Mouse (Mus musculus) hindbrain, embryonic 13.5 days (tissue): Measurements from ENCODE around the gene Arvcf. TPM values are rescaled to one million over a fixed set of nuclear protein-coding genes. Genes with fewer than 3 reads are reported as not detected.

Source experiments
- ATAC-seq: fragments of 200-750 bp; cut with Nextera tagmentation; 2 replicates; pipeline ENCODE4 v1.8.0; 2017; ENCODE audit warnings: moderate TSS enrichment; ENCODE audit not compliant: low FRiP score
- H3K27ac ChIP-seq: fragments of 300-500 bp; sonication (generic); 2 replicates; pipeline ENCODE4 v1.5.1; 2015; ENCODE audit warnings: inconsistent platforms, mild to moderate bottlenecking, moderate library complexity
- H3K27me3 ChIP-seq: fragments of 300-500 bp; sonication (generic); 2 replicates; pipeline ENCODE4 v1.6.1; 2015; ENCODE audit warnings: mild to moderate bottlenecking, inconsistent platforms
- H3K36me3 ChIP-seq: fragments of 300-500 bp; sonication (generic); 2 replicates; pipeline ENCODE4 v1.6.1; 2015; ENCODE audit warnings: mild to moderate bottlenecking, inconsistent platforms
- H3K4me1 ChIP-seq: fragments of 300-500 bp; sonication (generic); replicated peaks from 2 replicates; pipeline ENCODE4 v1.6.1; 2015; ENCODE audit warnings: inconsistent platforms
- H3K4me2 ChIP-seq: fragments of 300-500 bp; sonication (generic); 2 replicates; pipeline ENCODE4 v1.6.1; 2015; ENCODE audit warnings: inconsistent platforms, mild to moderate bottlenecking, moderate library complexity
- H3K4me3 ChIP-seq: fragments of 300-500 bp; sonication (generic); 2 replicates; pipeline ENCODE4 v1.5.1; 2015; ENCODE audit warnings: mild to moderate bottlenecking, inconsistent platforms
- H3K9ac ChIP-seq: fragments of 300-500 bp; sonication (generic); 2 replicates; pipeline ENCODE4 v1.6.1; 2015; ENCODE audit warnings: mild to moderate bottlenecking, inconsistent platforms
- H3K9me3 ChIP-seq: fragments of 300-500 bp; sonication (generic); 2 replicates; pipeline ENCODE4 v1.6.1; 2016; ENCODE audit warnings: inconsistent platforms
- WGBS: fragments of 180-500 bp; shearing (Covaris S2); methylation state at CpG from one replicate; pipeline ENCODE4 v1.1.7; 2015; 5-methylcytosine and 5-hydroxymethylcytosine counted together
- polyA plus RNA-seq: library from polyadenylated mRNA; unstranded; fragments of >200 nt; fragmentation: Nextera tagmentation; extraction: Ambion mirVana; gene quantifications from 2 replicates; pipeline ENCODE4 v1.2.1, GENCODE M21; 2015

Arvcf gene
- polyA plus RNA-seq, result 81.1 and 88.9 TPM in 2 replicates

GRCm38 (mm10) chr16:18347931-18348600 lies at the start of gene Arvcf, which contains the start of gene Tango2:
Gene Arvcf, plus strand, starts transcription at chr16:18348182.
Gene Tango2, minus strand, starts transcription at chr16:18348103.
- no peaks in the 10 kb centered on the region for H3K9me3 ChIP-seq
- H3K4me2 ChIP-seq, result peak within 1 kb of the TSS; percentile 78
- H3K27me3 ChIP-seq, result peaks cover 7% of the 10 kb centered on the region; the same call in 1 of the 2 replicates
- under 1% methylated on average over 44 of the region's 44 CpGs for WGBS
- peaks cover 72% of the 10 kb centered on the region for H3K4me1 ChIP-seq
- peak; percentile 83 for ATAC-seq
- H3K27ac ChIP-seq, result peak within 1 kb of the TSS; percentile 79
- H3K9ac ChIP-seq, result peak within 1 kb of the TSS; percentile 95
- peak within 1 kb of the TSS; percentile 89 for H3K4me3 ChIP-seq
- H3K36me3 ChIP-seq, result peaks cover 6% of the 10 kb centered on the region

GRCm38 (mm10) chr16:18308159-18308558 lies 39.8 kb upstream of the Arvcf start:
- no peak for ATAC-seq
- no peaks in the 10 kb centered on the region for H3K9me3 ChIP-seq
- 96% methylated on average over 1 of the region's 1 CpGs for WGBS
- H3K4me1 ChIP-seq, result no peaks in the 10 kb centered on the region
- H3K9ac ChIP-seq, result no peak overlapping the region
- H3K27ac ChIP-seq, result no peak overlapping the region
- no peaks in the 10 kb centered on the region for H3K27me3 ChIP-seq
- no peak overlapping the region for H3K4me3 ChIP-seq
- H3K36me3 ChIP-seq, result peaks cover 86% of the 10 kb centered on the region
- no peak overlapping the region for H3K4me2 ChIP-seq

GRCm38 (mm10) chr16:18318992-18319391 lies 29.0 kb upstream of the Arvcf start:
- no peaks in the 10 kb centered on the region for H3K9me3 ChIP-seq
- no peaks in the 10 kb centered on the region for H3K4me1 ChIP-seq
- H3K27me3 ChIP-seq, result no peaks in the 10 kb centered on the region
- H3K4me2 ChIP-seq, result no peak overlapping the region
- H3K36me3 ChIP-seq, result peaks cover 62% of the 10 kb centered on the region
- H3K9ac ChIP-seq, result no peak overlapping the region
- 90% methylated on average over 3 of the region's 3 CpGs for WGBS
- no peak for ATAC-seq
- H3K4me3 ChIP-seq, result no peak overlapping the region
- no peak overlapping the region for H3K27ac ChIP-seq

- H3K9me3 ChIP-seq, result no peaks in the 10 kb centered on the region
- ATAC-seq, result no peak
- H3K4me1 ChIP-seq, result no peaks in the 10 kb centered on the region; the same call in 1 of the 2 replicates
- H3K36me3 ChIP-seq, result peaks cover 59% of the 10 kb centered on the region
- H3K9ac ChIP-seq, result no peak overlapping the region
- no peak overlapping the region for H3K4me2 ChIP-seq
- H3K4me3 ChIP-seq, result no peak overlapping the region
- 84% methylated on average over 2 of the region's 2 CpGs for WGBS
- H3K27me3 ChIP-seq, result no peaks in the 10 kb centered on the region
- no peak overlapping the region for H3K27ac ChIP-seq
Measured at GRCm38 (mm10) chr16:18321443-18321842, 26.5 kb upstream of the Arvcf start.

GRCm38 (mm10) chr16:18323460-18323859 lies 24.5 kb upstream of the Arvcf start:
- no peaks in the 10 kb centered on the region for H3K9me3 ChIP-seq
- no peak for ATAC-seq
- no peak overlapping the region for H3K4me3 ChIP-seq
- no peaks in the 10 kb centered on the region for H3K27me3 ChIP-seq
- no peak overlapping the region for H3K4me2 ChIP-seq
- WGBS, result 87% methylated on average over 2 of the region's 2 CpGs
- peaks cover 52% of the 10 kb centered on the region for H3K36me3 ChIP-seq
- H3K27ac ChIP-seq, result no peak overlapping the region
- H3K4me1 ChIP-seq, result no peaks in the 10 kb centered on the region; the same call in 1 of the 2 replicates
- H3K9ac ChIP-seq, result no peak overlapping the region

- H3K4me2 ChIP-seq, result no peak overlapping the region
- peaks cover 49% of the 10 kb centered on the region for H3K36me3 ChIP-seq
- WGBS, result 75% methylated on average over 6 of the region's 6 CpGs
- no peak for ATAC-seq
- H3K4me1 ChIP-seq, result no peaks in the 10 kb centered on the region; the same call in 1 of the 2 replicates
- no peaks in the 10 kb centered on the region for H3K27me3 ChIP-seq
- no peaks in the 10 kb centered on the region for H3K9me3 ChIP-seq
- H3K4me3 ChIP-seq, result no peak overlapping the region
- H3K27ac ChIP-seq, result no peak overlapping the region
- no peak overlapping the region for H3K9ac ChIP-seq
Measured at GRCm38 (mm10) chr16:18324031-18324430, 24.0 kb upstream of the Arvcf start.

- WGBS, result 78% methylated on average over 4 of the region's 4 CpGs
- no peak for ATAC-seq
Measured at GRCm38 (mm10) chr16:18325741-18326140, 22.2 kb upstream of the Arvcf start.

GRCm38 (mm10) chr16:18327936-18328335 lies 20.0 kb upstream of the Arvcf start:
- no peaks in the 10 kb centered on the region; the same call in 1 of the 2 replicates for H3K4me1 ChIP-seq
- peaks cover 33% of the 10 kb centered on the region for H3K36me3 ChIP-seq
- no peaks in the 10 kb centered on the region for H3K9me3 ChIP-seq
- no peak for ATAC-seq
- H3K4me2 ChIP-seq, result no peak overlapping the region
- 90% methylated on average over 9 of the region's 9 CpGs for WGBS
- H3K4me3 ChIP-seq, result no peak overlapping the region
- H3K27ac ChIP-seq, result no peak overlapping the region
- H3K9ac ChIP-seq, result no peak overlapping the region
- no peaks in the 10 kb centered on the region for H3K27me3 ChIP-seq

More at GRCm38 (mm10) chr16:18325741-18326140, 22.2 kb upstream of the Arvcf start:
- peaks cover 39% of the 10 kb centered on the region for H3K36me3 ChIP-seq
- H3K4me2 ChIP-seq, result no peak overlapping the region
- no peak overlapping the region for H3K27ac ChIP-seq
- no peak overlapping the region for H3K4me3 ChIP-seq
- no peaks in the 10 kb centered on the region; the same call in 1 of the 2 replicates for H3K4me1 ChIP-seq
- no peak overlapping the region for H3K9ac ChIP-seq
- H3K27me3 ChIP-seq, result no peaks in the 10 kb centered on the region
- H3K9me3 ChIP-seq, result no peaks in the 10 kb centered on the region

GRCm38 (mm10) chr16:18328524-18328923 lies 19.5 kb upstream of the Arvcf start:
- no peak for ATAC-seq
- WGBS, result 67% methylated on average over 1 of the region's 1 CpGs

GRCm38 (mm10) chr16:18333976-18334375 lies 14.0 kb upstream of the Arvcf start:
- ATAC-seq, result no peak
- no peak overlapping the region for H3K9ac ChIP-seq
- WGBS, result 87% methylated on average over 3 of the region's 3 CpGs
- no peak overlapping the region for H3K4me3 ChIP-seq
- no peaks in the 10 kb centered on the region for H3K27me3 ChIP-seq
- no peaks in the 10 kb centered on the region for H3K9me3 ChIP-seq
- H3K4me2 ChIP-seq, result no peak overlapping the region
- no peak overlapping the region for H3K27ac ChIP-seq
- peaks cover 53% of the 10 kb centered on the region for H3K36me3 ChIP-seq
- no peaks in the 10 kb centered on the region for H3K4me1 ChIP-seq

More at GRCm38 (mm10) chr16:18328524-18328923, 19.5 kb upstream of the Arvcf start:
- peaks cover 32% of the 10 kb centered on the region for H3K36me3 ChIP-seq
- no peak overlapping the region for H3K9ac ChIP-seq
- no peak overlapping the region for H3K4me3 ChIP-seq
- H3K4me2 ChIP-seq, result no peak overlapping the region
- H3K4me1 ChIP-seq, result no peaks in the 10 kb centered on the region; the same call in 1 of the 2 replicates
- H3K9me3 ChIP-seq, result no peaks in the 10 kb centered on the region
- no peak overlapping the region for H3K27ac ChIP-seq
- no peaks in the 10 kb centered on the region for H3K27me3 ChIP-seq

GRCm38 (mm10) chr16:18335981-18336380 lies 12.0 kb upstream of the Arvcf start:
- 96% methylated on average over 3 of the region's 3 CpGs for WGBS
- no peak for ATAC-seq
- H3K36me3 ChIP-seq, result peaks cover 53% of the 10 kb centered on the region
- no peak overlapping the region for H3K4me3 ChIP-seq
- no peak overlapping the region for H3K4me2 ChIP-seq
- H3K27me3 ChIP-seq, result no peaks in the 10 kb centered on the region
- H3K27ac ChIP-seq, result no peak overlapping the region
- H3K9me3 ChIP-seq, result no peaks in the 10 kb centered on the region
- H3K9ac ChIP-seq, result no peak overlapping the region
- H3K4me1 ChIP-seq, result peaks cover 12% of the 10 kb centered on the region

GRCm38 (mm10) chr16:18337261-18337660 lies 10.7 kb upstream of the Arvcf start:
- no peaks in the 10 kb centered on the region for H3K27me3 ChIP-seq
- peaks cover 20% of the 10 kb centered on the region for H3K4me1 ChIP-seq
- no peak overlapping the region for H3K9ac ChIP-seq
- 89% methylated on average over 4 of the region's 4 CpGs for WGBS
- H3K36me3 ChIP-seq, result peaks cover 45% of the 10 kb centered on the region
- H3K4me2 ChIP-seq, result no peak overlapping the region
- H3K4me3 ChIP-seq, result no peak overlapping the region
- H3K27ac ChIP-seq, result no peak overlapping the region
- ATAC-seq, result no peak
- H3K9me3 ChIP-seq, result no peaks in the 10 kb centered on the region

- no peak overlapping the region; the same call in 1 of the 2 replicates for H3K9ac ChIP-seq
Measured at GRCm38 (mm10) chr16:18339866-18340265, 8.1 kb upstream of the Arvcf start.

More at GRCm38 (mm10) chr16:18339866-18340265, 8.1 kb upstream of the Arvcf start:
- WGBS, result 42% methylated on average over 1 of the region's 1 CpGs
- peaks cover 31% of the 10 kb centered on the region for H3K36me3 ChIP-seq
- peaks cover 40% of the 10 kb centered on the region for H3K4me1 ChIP-seq
- no peak overlapping the region for H3K4me3 ChIP-seq
- no peak overlapping the region for H3K27ac ChIP-seq
- H3K27me3 ChIP-seq, result no peaks in the 10 kb centered on the region
- no peaks in the 10 kb centered on the region for H3K9me3 ChIP-seq
- no peak for ATAC-seq
- H3K4me2 ChIP-seq, result no peak overlapping the region
